Mouse (Mus musculus): Measurements from ENCODE around the gene Micu1. TPM values are rescaled to one million over a fixed set of nuclear protein-coding genes. Genes with fewer than 3 reads are reported as not detected.

The Micu1 gene
- polyA plus RNA-seq, 1 experiment from 2014 or later: 72.3 TPM

DNA sequence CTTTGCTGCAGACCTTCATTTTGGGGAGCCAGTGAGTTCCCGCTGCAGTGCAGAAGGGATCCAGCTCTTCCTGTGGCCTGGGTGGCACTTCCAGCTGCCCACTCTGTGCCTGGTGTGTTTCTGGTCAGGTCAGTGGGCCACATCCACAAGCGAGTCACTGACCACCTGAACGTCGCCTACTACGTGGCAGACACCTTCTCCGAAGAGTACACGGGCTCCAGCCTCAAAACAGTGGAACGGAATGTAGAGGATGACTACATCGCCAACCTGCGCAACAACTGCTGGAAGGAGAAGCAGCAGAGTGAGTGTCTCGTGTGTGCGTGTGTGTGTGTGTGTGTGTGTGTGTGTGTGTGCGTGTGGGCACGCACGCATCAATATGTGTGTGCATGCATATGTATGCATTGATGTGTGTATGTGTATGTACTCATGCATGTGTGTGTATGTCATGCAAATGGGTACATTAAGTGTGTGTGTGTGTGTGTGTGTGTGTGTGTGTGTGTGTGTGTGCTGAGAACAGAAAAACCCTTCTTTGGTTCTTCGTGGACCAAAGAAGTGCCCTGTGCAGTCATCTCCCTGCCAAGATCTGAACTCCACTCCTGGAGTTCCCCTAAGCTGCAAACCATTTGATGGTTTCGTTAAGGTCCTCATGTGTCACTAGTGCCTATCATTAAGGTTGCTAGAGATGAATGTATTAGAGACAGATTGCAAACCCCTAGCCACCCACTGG is 193.3 kb downstream of the Micu1 start:
- H3K36me3 ChIP-seq: peaks cover 65% of the 10 kb centered on the region
- no peaks in the 10 kb centered on the region for H3K27me3 ChIP-seq
- no peaks in the 10 kb centered on the region for H3K9me3 ChIP-seq
- no peak overlapping the region for H3K9ac ChIP-seq
- peaks cover 42% of the 10 kb centered on the region for H3K4me1 ChIP-seq
- WGBS: 92% methylated on average over 17 of the region's 17 CpGs
- ATAC-seq (ENCODE audit: borderline replicate concordance, extremely low read depth, low FRiP score, low TSS enrichment): no peak
- no peak overlapping the region for H3K4me3 ChIP-seq
- no peak overlapping the region for H3K4me2 ChIP-seq
- H3K27ac ChIP-seq: no peak overlapping the region

- Histone ChIP-seq H3K4me1 (peaks cover 42% of the 10 kb centered on the region), H3K36me3 (peaks cover 61% of the 10 kb centered on the region), H3K27ac (no peak overlapping the region), H3K4me2 (no peak overlapping the region), H3K9ac (no peak overlapping the region), H3K9me3 (no peaks in the 10 kb centered on the region), H3K27me3 (no peaks in the 10 kb centered on the region), H3K4me3 (no peak overlapping the region)
- ATAC-seq (ENCODE audit: borderline replicate concordance, extremely low read depth, low FRiP score, low TSS enrichment): no peak
- WGBS: 92% methylated on average over 4 of the region's 4 CpGs
Measured at GRCm38 (mm10) chr10:59896211-59896610, 193.9 kb downstream of the Micu1 start.

DNA sequence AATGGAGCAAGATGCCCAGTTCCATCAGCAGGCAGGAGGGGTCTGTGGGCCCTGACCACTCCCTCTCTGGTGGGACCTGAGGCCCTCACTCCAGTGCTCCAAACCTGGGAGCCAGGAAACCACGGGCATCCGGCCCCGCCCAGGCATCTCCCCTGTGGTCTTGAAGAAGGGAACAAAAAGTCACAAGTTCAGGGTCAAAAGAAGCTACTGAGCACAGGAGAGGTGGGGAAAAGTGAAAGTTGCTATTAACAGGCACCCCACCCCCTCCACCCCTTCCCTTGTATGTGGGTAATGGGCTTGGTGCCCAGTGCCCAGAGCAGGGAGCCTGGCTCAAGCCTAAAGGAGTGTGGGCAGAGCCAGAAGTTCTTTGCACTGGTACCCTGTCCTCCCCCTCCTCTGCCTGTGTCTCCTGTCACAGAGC is 194.6 kb downstream of the Micu1 start:
- Histone ChIP-seq H3K27me3 (no peaks in the 10 kb centered on the region), H3K4me1 (peaks cover 42% of the 10 kb centered on the region), H3K4me2 (no peak overlapping the region), H3K36me3 (peaks cover 54% of the 10 kb centered on the region), H3K4me3 (no peak overlapping the region), H3K9ac (no peak overlapping the region), H3K27ac (peak overlapping the region; percentile 34), H3K9me3 (no peaks in the 10 kb centered on the region)
- no peak for ATAC-seq (ENCODE audit: borderline replicate concordance, extremely low read depth, low FRiP score, low TSS enrichment)
- WGBS: 68% methylated on average over 3 of the region's 3 CpGs

GRCm38 (mm10) chr10:59897511-59897910 is 195.2 kb downstream of the Micu1 start:
- H3K36me3 ChIP-seq: peaks cover 49% of the 10 kb centered on the region
- H3K4me1 ChIP-seq: peaks cover 44% of the 10 kb centered on the region
- no peaks in the 10 kb centered on the region for H3K27me3 ChIP-seq
- H3K9ac ChIP-seq: no peak overlapping the region
- H3K4me2 ChIP-seq: no peak overlapping the region
- H3K4me3 ChIP-seq: no peak overlapping the region
- H3K27ac ChIP-seq: peak overlapping the region; percentile 34
- no peak for ATAC-seq (ENCODE audit: borderline replicate concordance, extremely low read depth, low FRiP score, low TSS enrichment)
- no peaks in the 10 kb centered on the region for H3K9me3 ChIP-seq
- 52% methylated on average over 5 of the region's 5 CpGs for WGBS

GRCm38 (mm10) chr10:59898180-59898778 is 196.0 kb downstream of the Micu1 start:
- WGBS: 75% methylated on average over 9 of the region's 9 CpGs
- Histone ChIP-seq H3K4me1 (peaks cover 52% of the 10 kb centered on the region), H3K27me3 (no peaks in the 10 kb centered on the region), H3K4me3 (no peak overlapping the region), H3K4me2 (no peak overlapping the region), H3K36me3 (peaks cover 45% of the 10 kb centered on the region), H3K27ac (peak overlapping the region; percentile 97), H3K9me3 (no peaks in the 10 kb centered on the region), H3K9ac (0 out of 2 replicates have a peak overlapping the region, but pooled peaks have one; percentile 10)
- no peak for ATAC-seq (ENCODE audit: borderline replicate concordance, extremely low read depth, low FRiP score, low TSS enrichment)

DNA sequence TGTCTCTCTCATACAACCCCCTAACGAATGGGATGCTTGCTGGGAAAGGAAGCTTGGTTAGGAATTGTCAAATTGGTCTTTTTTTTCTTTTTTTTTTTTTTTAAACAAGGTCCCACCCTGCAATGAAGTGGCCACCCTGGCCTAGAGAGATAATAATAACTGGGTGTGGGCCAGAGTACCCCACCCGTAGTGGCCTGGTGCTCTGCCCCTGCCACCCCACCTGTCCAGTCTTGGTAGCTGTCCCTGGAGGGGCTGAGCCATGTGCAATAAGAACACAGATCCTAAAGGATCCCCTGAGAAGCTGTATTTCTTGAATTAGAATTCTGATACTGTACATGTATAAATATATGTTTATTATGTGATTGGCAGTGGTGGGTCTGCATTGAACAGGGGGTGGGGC is 196.7 kb downstream of the Micu1 start:
- Histone ChIP-seq H3K9ac (0 out of 2 replicates have a peak overlapping the region, but pooled peaks have one; percentile 21), H3K27ac (peak overlapping the region; percentile 97), H3K4me3 (no peak overlapping the region), H3K9me3 (no peaks in the 10 kb centered on the region), H3K36me3 (peaks cover 40% of the 10 kb centered on the region), H3K4me2 (peak overlapping the region; percentile 46), H3K27me3 (no peaks in the 10 kb centered on the region), H3K4me1 (peaks cover 58% of the 10 kb centered on the region)
- 34% methylated on average over 2 of the region's 2 CpGs for WGBS
- peak; percentile 2; the same call in 1 of the 2 replicates for ATAC-seq (ENCODE audit: borderline replicate concordance, extremely low read depth, low FRiP score, low TSS enrichment)

- ATAC-seq (ENCODE audit: borderline replicate concordance, extremely low read depth, low FRiP score, low TSS enrichment): peak; percentile 92
- Histone ChIP-seq H3K9ac (peak overlapping the region; percentile 21; the same call in 1 of the 2 replicates), H3K27ac (peak overlapping the region; percentile 97), H3K4me3 (peak overlapping the region; percentile 12; the same call in 1 of the 2 replicates), H3K4me1 (peaks cover 58% of the 10 kb centered on the region), H3K27me3 (no peaks in the 10 kb centered on the region), H3K9me3 (no peaks in the 10 kb centered on the region), H3K36me3 (peaks cover 34% of the 10 kb centered on the region), H3K4me2 (peak overlapping the region; percentile 46)
- WGBS: 7% methylated on average over 21 of the region's 21 CpGs
Measured at GRCm38 (mm10) chr10:59899341-59900173, 197.3 kb downstream of the Micu1 start.

- peaks cover 30% of the 10 kb centered on the region for H3K36me3 ChIP-seq
- ATAC-seq (ENCODE audit: borderline replicate concordance, extremely low read depth, low FRiP score, low TSS enrichment): no peak
- no peaks in the 10 kb centered on the region for H3K9me3 ChIP-seq
- no peaks in the 10 kb centered on the region for H3K27me3 ChIP-seq
- peaks cover 52% of the 10 kb centered on the region for H3K4me1 ChIP-seq
- no peak overlapping the region for H3K4me3 ChIP-seq
- H3K9ac ChIP-seq: peak overlapping the region; percentile 21; the same call in 1 of the 2 replicates
- peak overlapping the region; percentile 97 for H3K27ac ChIP-seq
- peak overlapping the region; percentile 46; the same call in 1 of the 2 replicates for H3K4me2 ChIP-seq
- WGBS: 30% methylated on average over 4 of the region's 4 CpGs
Measured at GRCm38 (mm10) chr10:59900174-59900435, 197.8 kb downstream of the Micu1 start.

- H3K4me1 ChIP-seq: peaks cover 51% of the 10 kb centered on the region
Measured at GRCm38 (mm10) chr10:59900939-59901338, 198.7 kb downstream of the Micu1 start.

DNA sequence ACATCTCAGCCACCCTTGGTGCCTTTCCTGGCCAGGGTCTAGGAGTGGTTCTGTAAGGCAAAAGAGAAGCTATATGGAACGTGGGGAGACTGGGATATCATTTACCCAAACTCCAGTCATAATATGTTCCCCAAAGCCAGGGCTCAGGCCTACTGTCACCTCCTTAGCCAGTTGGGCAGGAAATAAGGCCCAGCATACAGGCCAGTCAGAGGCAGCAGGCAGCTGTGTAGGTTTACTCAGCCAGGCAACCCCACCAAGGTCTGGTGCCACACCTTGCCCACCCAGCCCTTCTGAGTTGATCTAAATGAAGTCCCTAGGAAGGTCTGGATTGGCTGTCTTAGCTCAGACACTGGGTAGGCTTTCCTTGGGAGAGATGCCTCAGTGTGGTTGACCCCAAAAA is 199.2 kb downstream of the Micu1 start:
- Histone ChIP-seq H3K27me3 (no peaks in the 10 kb centered on the region), H3K4me3 (no peak overlapping the region), H3K27ac (0 out of 2 replicates have a peak overlapping the region, but pooled peaks have one; percentile 18), H3K36me3 (peaks cover 17% of the 10 kb centered on the region), H3K9me3 (no peaks in the 10 kb centered on the region), H3K9ac (no peak overlapping the region), H3K4me1 (peaks cover 51% of the 10 kb centered on the region), H3K4me2 (no peak overlapping the region)
- WGBS: 86% methylated on average over 1 of the region's 1 CpGs
- ATAC-seq (ENCODE audit: borderline replicate concordance, extremely low read depth, low FRiP score, low TSS enrichment): no peak

More at GRCm38 (mm10) chr10:59900939-59901338, 198.7 kb downstream of the Micu1 start:
- 47% methylated on average over 4 of the region's 4 CpGs for WGBS
- Histone ChIP-seq H3K27ac (peak overlapping the region; percentile 97; the same call in 1 of the 2 replicates), H3K27me3 (no peaks in the 10 kb centered on the region), H3K4me2 (no peak overlapping the region), H3K9ac (no peak overlapping the region), H3K4me3 (no peak overlapping the region), H3K9me3 (no peaks in the 10 kb centered on the region), H3K36me3 (peaks cover 22% of the 10 kb centered on the region)
- no peak for ATAC-seq (ENCODE audit: borderline replicate concordance, extremely low read depth, low FRiP score, low TSS enrichment)

DNA sequence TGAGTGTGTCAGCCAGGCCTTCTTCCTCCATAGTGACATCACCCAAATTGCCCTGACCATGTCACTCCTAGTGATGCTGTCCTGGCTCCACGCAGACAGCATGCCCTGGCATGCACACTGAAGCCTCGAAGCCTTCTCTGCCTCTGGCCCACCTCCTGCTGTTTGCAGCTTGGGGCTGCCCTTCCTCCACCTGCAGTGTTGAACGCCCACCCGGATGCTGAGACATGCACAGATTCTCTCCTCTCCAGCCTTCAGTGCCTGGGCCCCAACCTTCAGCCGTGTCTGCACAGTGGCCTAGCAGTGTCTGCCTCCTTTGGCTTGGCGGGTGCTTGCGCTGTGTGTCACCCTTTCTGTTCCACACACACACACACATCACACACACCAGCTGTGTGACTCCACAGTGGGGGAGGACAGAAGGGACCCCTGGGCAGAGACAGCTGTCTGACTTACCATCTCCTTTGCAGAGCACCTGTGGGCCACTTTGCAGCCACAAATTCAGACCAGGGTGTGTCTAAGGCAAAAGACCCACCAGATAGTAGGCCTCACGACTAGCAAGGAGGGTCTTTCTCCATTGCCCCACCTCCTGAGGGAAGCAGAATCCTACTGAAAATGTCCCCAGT is 199.8 kb downstream of the Micu1 start:
- Histone ChIP-seq H3K27ac (0 out of 2 replicates have a peak overlapping the region, but pooled peaks have one; percentile 54), H3K9me3 (no peaks in the 10 kb centered on the region), H3K36me3 (peaks cover 11% of the 10 kb centered on the region; the same call in 1 of the 2 replicates), H3K9ac (no peak overlapping the region), H3K27me3 (no peaks in the 10 kb centered on the region), H3K4me3 (no peak overlapping the region), H3K4me1 (peaks cover 48% of the 10 kb centered on the region), H3K4me2 (no peak overlapping the region)
- WGBS: 72% methylated on average over 8 of the region's 8 CpGs
- ATAC-seq (ENCODE audit: borderline replicate concordance, extremely low read depth, low FRiP score, low TSS enrichment): no peak

Measured in lung, embryonic 15.5 days (tissue).